Mouse (Mus musculus): ENCODE results near the gene Cyren.
A peak's percentile ranks its signal among the peaks of the same experiment; 100 is the strongest.

Cyren gene

GRCm38 (mm10) chr6:34899127-34899526 is 21.3 kb upstream of the Cyren start:
- no peak for DNase-seq (ENCODE audit: low spot score)

GRCm38 (mm10) chr6:34896168-34896780 is 18.4 kb upstream of the Cyren start:
- no peak for DNase-seq (ENCODE audit: low spot score)

- no peak for DNase-seq (ENCODE audit: low spot score)
These were observed 17.7 kb upstream of the Cyren start for GRCm38 (mm10) chr6:34895569-34895968.

- DNase-seq (ENCODE audit: low spot score), result no peak
These were observed 11.3 kb upstream of the Cyren start for GRCm38 (mm10) chr6:34889185-34889584.

- no peak for DNase-seq (ENCODE audit: low spot score)
These were observed 9.4 kb upstream of the Cyren start for GRCm38 (mm10) chr6:34887131-34887850.

GRCm38 (mm10) chr6:34884724-34885123 is 6.9 kb upstream of the Cyren start:
- DNase-seq (ENCODE audit: low spot score), result no peak

GRCm38 (mm10) chr6:34879911-34880475 is 2.1 kb upstream of the Cyren start:
- DNase-seq (ENCODE audit: low spot score), result peak; percentile 40

GRCm38 (mm10) chr6:34879101-34879740 is 1.4 kb upstream of the Cyren start:
- DNase-seq (ENCODE audit: low spot score), result no peak

- no peak for DNase-seq (ENCODE audit: low spot score)
These were observed 1.1 kb downstream of the Cyren start for GRCm38 (mm10) chr6:34876835-34877156.

GRCm38 (mm10) chr6:34875966-34876834 is 1.7 kb downstream of the Cyren start:
- peak; percentile 83 for DNase-seq (ENCODE audit: low spot score)

- peak; percentile 75 for DNase-seq (ENCODE audit: low spot score)
These were observed 2.5 kb downstream of the Cyren start for GRCm38 (mm10) chr6:34875268-34875761.

- DNase-seq (ENCODE audit: low spot score), result no peak
These were observed 3.5 kb downstream of the Cyren start for GRCm38 (mm10) chr6:34874101-34874921.

GRCm38 (mm10) chr6:34872871-34873270 is 5.0 kb downstream of the Cyren start:
- no peak for DNase-seq (ENCODE audit: low spot score)

- DNase-seq (ENCODE audit: low spot score), result no peak
These were observed 5.9 kb downstream of the Cyren start for GRCm38 (mm10) chr6:34871929-34872328.

- DNase-seq (ENCODE audit: low spot score), result no peak
These were observed 7.1 kb downstream of the Cyren start for GRCm38 (mm10) chr6:34870724-34871123.

- DNase-seq (ENCODE audit: low spot score), result no peak
These were observed 7.7 kb downstream of the Cyren start for GRCm38 (mm10) chr6:34870136-34870535.

- DNase-seq (ENCODE audit: low spot score), result peak; percentile 55
These were observed 8.5 kb downstream of the Cyren start for GRCm38 (mm10) chr6:34869225-34869915.

- no peak for DNase-seq (ENCODE audit: low spot score)
These were observed 9.2 kb downstream of the Cyren start for GRCm38 (mm10) chr6:34868507-34869217.

GRCm38 (mm10) chr6:34867995-34868350 is 9.9 kb downstream of the Cyren start:
- DNase-seq (ENCODE audit: low spot score), result no peak

Data from T-cell, adult 2 months (primary cell).